Mouse (Mus musculus) myocyte (in vitro differentiated cells): Measurements from ENCODE around the gene Sstr2. TPM values are rescaled to one million over a fixed set of nuclear protein-coding genes. Genes with fewer than 3 reads are reported as not detected.

ENCODE experiments used
- H3K27me3 ChIP-seq: one replicate; pipeline ENCODE4 v1.6.1; 2011; ENCODE audit not compliant: control insufficient read depth, insufficient read depth, insufficient read length
- H3K36me3 ChIP-seq: one replicate; pipeline ENCODE4 v1.6.1; 2011; ENCODE audit not compliant: control insufficient read depth, insufficient read depth
- H3K4me2 ChIP-seq: one replicate; pipeline ENCODE4 v1.6.1; 2011; ENCODE audit warnings: low read depth, control low read depth
- H3K4me3 ChIP-seq: one replicate; pipeline ENCODE4 v1.5.1; 2011; ENCODE audit warnings: mild to moderate bottlenecking, control low read depth, moderate library complexity
- H3K79me2 ChIP-seq: one replicate; pipeline ENCODE4 v1.6.1; 2011; ENCODE audit not compliant: control insufficient read depth, insufficient read depth
- H3ac ChIP-seq: one replicate; pipeline ENCODE4 v1.6.1; 2011; ENCODE audit not compliant: control insufficient read depth, insufficient read length
- CEBPB ChIP-seq: IDR thresholded peaks from 2 replicates; pipeline ENCODE4 v1.6.1; 2011; ENCODE audit warnings: mild to moderate bottlenecking, moderate library complexity; ENCODE audit not compliant: poor library complexity, insufficient read depth, severe bottlenecking
- E2F4 ChIP-seq: IDR thresholded peaks from one replicate; pipeline ENCODE4 v1.6.1; 2011; ENCODE audit warnings: mild to moderate bottlenecking, control low read depth, moderate library complexity; ENCODE audit not compliant: insufficient read depth
- MAX ChIP-seq: IDR thresholded peaks from one replicate; pipeline ENCODE4 v1.6.1; 2011; ENCODE audit warnings: low read depth, mild to moderate bottlenecking, control low read depth
- MYOD1 ChIP-seq, 3 experiments: IDR thresholded peaks; one replicate each; pipeline ENCODE4 v1.6.1; 2011; ENCODE audit warnings: control low read depth in 2 of 3, low read depth in 2 of 3, mild to moderate bottlenecking in 2 of 3, moderate library complexity in 1 of 3; ENCODE audit not compliant: insufficient read length in 2 of 3, control insufficient read depth in 1 of 3
- MYOG ChIP-seq, 3 experiments: IDR thresholded peaks; one replicate each; pipeline ENCODE4 v1.6.1; 2011; ENCODE audit warnings: control low read depth in 2 of 3, low read depth in 2 of 3, mild to moderate bottlenecking in 2 of 3; ENCODE audit not compliant: insufficient read length in 2 of 3, control insufficient read depth in 1 of 3, insufficient read depth in 1 of 3
- POLR2A ChIP-seq: IDR thresholded peaks from one replicate; pipeline ENCODE4 v1.6.1; 2011; ENCODE audit warnings: low read depth, mild to moderate bottlenecking, control low read depth, moderate library complexity; ENCODE audit not compliant: insufficient read length
- POLR2AphosphoS2 ChIP-seq: IDR thresholded peaks from one replicate; pipeline ENCODE4 v1.6.1; 2011; ENCODE audit warnings: low read depth, control low read depth; ENCODE audit not compliant: insufficient read length
- REST ChIP-seq: IDR thresholded peaks from one replicate; pipeline ENCODE4 v1.6.1; 2011; ENCODE audit warnings: mild to moderate bottlenecking, control low read depth, moderate library complexity; ENCODE audit not compliant: insufficient read depth, insufficient read length
- SRF ChIP-seq: IDR thresholded peaks from one replicate; pipeline ENCODE4 v1.6.1; 2011; ENCODE audit warnings: low read depth; ENCODE audit not compliant: control insufficient read depth, insufficient read length
- TCF12 ChIP-seq: IDR thresholded peaks from one replicate; pipeline ENCODE4 v1.6.1; 2011; ENCODE audit warnings: mild to moderate bottlenecking, control low read depth; ENCODE audit not compliant: poor library complexity, insufficient read depth, severe bottlenecking
- TCF3 ChIP-seq: IDR thresholded peaks from one replicate; pipeline ENCODE4 v1.6.1; 2011; ENCODE audit warnings: low read depth, control low read depth; ENCODE audit not compliant: insufficient read length
- USF1 ChIP-seq: IDR thresholded peaks from one replicate; pipeline ENCODE4 v1.6.1; 2011; ENCODE audit warnings: low read depth, mild to moderate bottlenecking, control low read depth, moderate library complexity
- polyA plus RNA-seq: library from polyadenylated mRNA; unstranded; fragments of >200 nt; fragmentation: generic; extraction: Trizol; gene quantifications from one replicate; pipeline ENCODE4 v1.2.1, GENCODE M21; 2012; ENCODE audit warnings: missing spikeins

Sstr2 gene
- polyA plus RNA-seq, 1 experiment = 5.3 TPM

DNA sequence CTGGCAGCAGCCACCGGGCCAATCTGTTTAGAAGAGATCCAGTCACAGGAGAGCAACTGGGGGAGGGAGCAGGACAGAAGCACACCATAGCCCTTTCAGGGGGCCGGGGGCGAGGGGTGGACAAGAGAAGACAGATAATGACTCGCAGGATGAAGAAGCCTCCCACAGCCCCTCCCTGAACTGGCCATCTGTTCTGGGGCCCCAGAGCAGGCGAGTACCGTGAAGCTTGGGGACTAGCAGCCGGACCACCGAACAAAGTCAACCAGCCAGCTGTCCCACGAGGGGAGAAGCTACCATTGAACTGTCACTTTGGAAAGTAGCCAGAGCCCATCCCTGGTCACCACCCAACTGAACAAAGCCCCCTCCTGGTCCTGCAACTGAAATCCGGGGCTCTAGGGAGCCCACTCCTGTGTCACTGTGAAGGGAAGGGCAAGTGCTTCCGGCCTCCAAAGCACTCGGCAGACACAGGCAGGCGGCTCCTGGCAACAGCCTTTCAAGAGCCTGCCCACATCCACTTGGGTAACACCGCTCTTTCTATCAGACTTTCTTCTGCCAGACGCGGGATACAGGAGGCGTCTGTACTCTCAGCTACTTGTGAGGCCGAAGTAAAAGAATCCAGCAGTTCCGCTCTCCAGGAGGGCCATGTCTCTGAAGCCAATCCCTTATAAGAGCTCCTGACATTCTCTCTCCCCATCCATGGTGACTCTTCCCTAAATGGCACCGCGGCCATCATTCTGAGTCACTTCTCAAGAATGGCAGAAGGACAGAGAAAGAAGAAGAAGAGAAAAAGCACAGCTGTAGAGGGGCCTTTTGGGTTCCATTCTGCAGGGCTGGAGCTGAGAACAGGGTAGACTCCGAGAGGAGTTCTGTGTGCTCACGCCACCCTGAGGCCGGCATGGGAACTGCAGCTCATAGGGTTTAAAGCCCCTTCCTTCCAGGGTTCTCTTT lies 7.2 kb upstream of the Sstr2 start:
- no peak for TF ChIP-seq TCF12
- no peak for TF ChIP-seq POLR2A
- no peak for TF ChIP-seq POLR2AphosphoS2
- Histone ChIP-seq H3K4me3 (no peak overlapping the region), H3K4me2 (peak overlapping the region; percentile 56), H3ac (no peak overlapping the region), H3K27me3 (no peaks in the 10 kb centered on the region), H3K79me2 (no peaks in the 10 kb centered on the region), H3K36me3 (no peaks in the 10 kb centered on the region)

DNA sequence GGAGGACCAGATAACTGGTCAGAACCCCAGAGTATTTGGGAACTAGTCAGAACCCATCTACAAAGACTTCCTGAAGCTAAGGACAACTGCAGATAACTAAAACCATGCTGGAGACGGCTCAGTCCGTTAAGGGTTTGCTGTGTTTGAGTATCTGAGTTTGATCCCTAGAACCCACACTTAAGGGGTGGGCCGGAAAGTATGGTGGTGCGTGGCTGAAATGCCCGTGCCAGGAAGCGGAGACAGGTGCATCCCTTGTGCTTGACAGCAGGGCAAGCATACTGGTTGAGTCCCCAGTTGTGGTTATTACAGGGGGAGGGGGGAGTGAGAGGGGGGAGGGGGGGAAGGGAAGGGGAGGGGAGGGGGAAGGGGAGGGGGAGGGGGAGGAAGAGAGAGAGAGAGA lies 4.7 kb upstream of the Sstr2 start:
- no peak overlapping the region for H3K4me2 ChIP-seq
- no peaks in the 10 kb centered on the region for H3K79me2 ChIP-seq
- H3K36me3 ChIP-seq = no peaks in the 10 kb centered on the region
- H3K27me3 ChIP-seq = no peaks in the 10 kb centered on the region
- H3K4me3 ChIP-seq = no peak overlapping the region
- TF ChIP-seq TCF12 (no peak), POLR2AphosphoS2 (no peak), MYOD1 (IDR thresholded peaks at IDR 0.05; ENCODE audit: control insufficient read depth in 1 of 3, insufficient read length in 2 of 3, low read depth in 2 of 3) (peak in 1 of 3 experiments; percentile 26), USF1 (no peak), SRF (no peak), MYOG (IDR thresholded peaks at IDR 0.05; ENCODE audit: control insufficient read depth in 1 of 3, insufficient read depth in 1 of 3, insufficient read length in 2 of 3, low read depth in 2 of 3) (no peak), CEBPB (no peak)
- H3ac ChIP-seq = no peak overlapping the region

- Histone ChIP-seq H3K79me2 (no peaks in the 10 kb centered on the region), H3K4me3 (no peak overlapping the region), H3K36me3 (no peaks in the 10 kb centered on the region), H3ac (no peak overlapping the region), H3K27me3 (no peaks in the 10 kb centered on the region), H3K4me2 (no peak overlapping the region)
- TF ChIP-seq MYOD1 (IDR thresholded peaks at IDR 0.05; ENCODE audit: control insufficient read depth in 1 of 3, insufficient read length in 2 of 3, low read depth in 2 of 3) = no peak
- no peak for TF ChIP-seq SRF
- TF ChIP-seq REST = no peak
- no peak for TF ChIP-seq TCF3
- TF ChIP-seq CEBPB = no peak
- no peak for TF ChIP-seq POLR2AphosphoS2
These were observed 1.8 kb upstream of the Sstr2 start for GRCm38 (mm10) chr11:113617132-113617911.

- H3ac ChIP-seq = no peak overlapping the region
- peak overlapping the region; percentile 22 for H3K4me3 ChIP-seq
- H3K79me2 ChIP-seq = no peaks in the 10 kb centered on the region
- no peak for TF ChIP-seq TCF3
- TF ChIP-seq E2F4 = no peak
- no peak for TF ChIP-seq POLR2AphosphoS2
- no peak for TF ChIP-seq SRF
- no peak for TF ChIP-seq TCF12
- TF ChIP-seq MYOG (IDR thresholded peaks at IDR 0.05; ENCODE audit: control insufficient read depth in 1 of 3, insufficient read depth in 1 of 3, insufficient read length in 2 of 3, low read depth in 2 of 3) = no peak
- no peak for TF ChIP-seq POLR2A
- TF ChIP-seq REST = no peak
- peak overlapping the region; percentile 94 for H3K4me2 ChIP-seq
- no peaks in the 10 kb centered on the region for H3K36me3 ChIP-seq
- no peaks in the 10 kb centered on the region for H3K27me3 ChIP-seq
These were observed 855 bp upstream of the Sstr2 start for GRCm38 (mm10) chr11:113618303-113618671.

- H3K79me2 ChIP-seq = no peaks in the 10 kb centered on the region
- TF ChIP-seq MAX (no peak), MYOG (IDR thresholded peaks at IDR 0.05; ENCODE audit: control insufficient read depth in 1 of 3, insufficient read depth in 1 of 3, insufficient read length in 2 of 3, low read depth in 2 of 3) (no peak), CEBPB (no peak), SRF (no peak), USF1 (no peak), REST (no peak), E2F4 (no peak), MYOD1 (IDR thresholded peaks at IDR 0.05; ENCODE audit: control insufficient read depth in 1 of 3, insufficient read length in 2 of 3, low read depth in 2 of 3) (no peak), TCF3 (no peak), POLR2AphosphoS2 (no peak), POLR2A (no peak), TCF12 (no peak)
- H3K4me2 ChIP-seq = peak overlapping the region; percentile 94
- H3ac ChIP-seq = no peak overlapping the region
- H3K27me3 ChIP-seq = no peaks in the 10 kb centered on the region
- H3K4me3 ChIP-seq = peak overlapping the region; percentile 22
- no peaks in the 10 kb centered on the region for H3K36me3 ChIP-seq
These were observed 408 bp downstream of the Sstr2 start for GRCm38 (mm10) chr11:113619420-113620080.
